Mouse (Mus musculus) heart, adult 2 months (tissue): ENCODE data around the gene Caskin1.

Experiments
- CTCF ChIP-seq: fragments of 200-600 bp; IDR thresholded peaks from 2 replicates; pipeline ENCODE4 v1.8.1; 2022; ENCODE audit warnings: antibody characterized with exemption, mild to moderate bottlenecking, moderate library complexity
- EP300 ChIP-seq: fragments of 200-500 bp; IDR thresholded peaks from 2 replicates; pipeline ENCODE4 v1.6.1; 2011; ENCODE audit warnings: low read depth, low read length, control low read depth; ENCODE audit not compliant: insufficient read depth
- POLR2A ChIP-seq: fragments of 200-500 bp; IDR thresholded peaks from 2 replicates; pipeline ENCODE4 v1.6.1; 2011; ENCODE audit warnings: mild to moderate bottlenecking, low read depth, low read length, control low read depth; ENCODE audit not compliant: insufficient read depth

DNA sequence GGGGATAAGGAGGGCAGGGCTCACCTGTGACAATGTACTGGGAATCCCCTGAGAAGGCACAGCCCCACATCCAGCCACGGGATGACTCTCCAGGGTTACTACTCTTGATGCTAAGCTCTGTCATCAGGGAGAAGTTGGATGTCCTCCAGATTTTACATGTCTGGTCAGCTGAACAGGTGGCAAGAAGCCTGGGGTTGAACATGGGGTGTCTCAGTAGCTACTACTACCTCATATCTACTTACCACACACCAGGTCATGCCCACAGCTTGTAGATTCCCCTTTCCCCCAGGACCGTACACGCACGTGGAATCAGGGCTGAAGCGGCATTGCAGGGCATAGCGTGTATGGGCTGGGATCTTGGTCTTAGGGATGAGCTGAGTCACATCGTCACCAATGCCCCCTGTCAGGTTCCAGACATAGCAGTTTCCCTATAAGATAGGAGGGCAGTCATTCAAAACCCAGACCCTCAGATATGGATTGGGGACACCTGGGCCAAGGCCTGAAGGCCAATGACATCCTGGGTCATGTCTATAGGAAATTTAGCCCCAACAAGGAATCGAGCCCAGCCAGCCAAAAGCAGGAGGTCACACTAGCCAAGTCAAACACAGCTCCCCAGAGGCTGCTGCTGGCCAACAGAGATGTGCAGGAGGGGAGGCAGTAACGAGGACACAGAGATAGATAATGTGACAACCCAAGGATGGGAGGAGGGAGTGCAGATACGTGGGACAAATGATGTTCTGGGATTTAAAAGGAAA, 12.2 kb upstream of the Caskin1 start:
- TF ChIP-seq POLR2A (no peak), CTCF (no peak), EP300 (no peak)
